Mouse (Mus musculus): ENCODE measurements around the gene Pald1. TPM values are rescaled to one million over a fixed set of nuclear protein-coding genes. Genes with fewer than 3 reads are reported as not detected.

Pald1 gene
- total RNA-seq, 1 experiment, result 102 TPM

GRCm38 (mm10) chr10:61315324-61315880, 67.9 kb downstream of the Pald1 start:
- H3K9me3 ChIP-seq (ENCODE audit: control insufficient read depth, insufficient read depth, low read depth, low read length), result no peaks in the 10 kb centered on the region
- H3K4me1 ChIP-seq (ENCODE audit: control insufficient read depth in 2 of 2, insufficient read depth in 2 of 2, low read length in 2 of 2, poor library complexity in 1 of 2), result peaks cover 10 to 31% of the 10 kb centered on the region in 2 experiments
- in situ Hi-C loops (cut with MboI; ENCODE audit: low sequenced_read_pairs in 2 of 2, unreplicated experiment in 2 of 2), result no loop called here
- DNase-seq (ENCODE audit: low read depth, low spot score), result peak; percentile 80
- peak overlapping the region; percentile 90 for H3K27ac ChIP-seq (ENCODE audit: insufficient read depth, low read depth, low read length, poor library complexity, severe bottlenecking)
- no peak overlapping the region for H3K9ac ChIP-seq (ENCODE audit: insufficient read depth, low read depth, low read length, poor library complexity, severe bottlenecking)
- H3K36me3 ChIP-seq (ENCODE audit: control insufficient read depth, insufficient read depth, low read length, poor library complexity, severe bottlenecking), result peaks cover 12% of the 10 kb centered on the region
- H3K4me3 ChIP-seq (ENCODE audit: insufficient read depth in 1 of 2, low read depth in 1 of 2, low read length in 2 of 2, poor library complexity in 1 of 2, severe bottlenecking in 1 of 2), result no peak overlapping the region
- TF ChIP-seq ZC3H11A (IDR thresholded peaks at IDR 0.05; ENCODE audit: borderline replicate concordance, low read depth, low read length) (no peak), HCFC1 (IDR thresholded peaks at IDR 0.05; ENCODE audit: borderline replicate concordance, insufficient read depth, low read length) (no peak), MAFK (IDR thresholded peaks at IDR 0.05; ENCODE audit: insufficient read depth, low read depth, low read length) (no peak), ZNF384 (IDR thresholded peaks at IDR 0.05; ENCODE audit: low read depth, low read length) (peak; percentile 98), CHD2 (IDR thresholded peaks at IDR 0.05; ENCODE audit: low read depth, low read length) (peak; percentile 39; the same call in 1 of the 2 replicates)

GRCm38 (mm10) chr10:61313750-61314149, 69.6 kb downstream of the Pald1 start:
- H3K9me3 ChIP-seq (ENCODE audit: control insufficient read depth, insufficient read depth, low read depth, low read length), result no peaks in the 10 kb centered on the region
- H3K36me3 ChIP-seq (ENCODE audit: control insufficient read depth, insufficient read depth, low read length, poor library complexity, severe bottlenecking), result peaks cover 2% of the 10 kb centered on the region; the same call in 1 of the 2 replicates
- H3K4me3 ChIP-seq (ENCODE audit: insufficient read depth in 1 of 2, low read depth in 1 of 2, low read length in 2 of 2, poor library complexity in 1 of 2, severe bottlenecking in 1 of 2), result no peak overlapping the region
- peaks cover 10 to 37% of the 10 kb centered on the region in 2 experiments for H3K4me1 ChIP-seq (ENCODE audit: control insufficient read depth in 2 of 2, insufficient read depth in 2 of 2, low read length in 2 of 2, poor library complexity in 1 of 2)
- no peak overlapping the region for H3K27ac ChIP-seq (ENCODE audit: insufficient read depth, low read depth, low read length, poor library complexity, severe bottlenecking)
- no peak overlapping the region for H3K9ac ChIP-seq (ENCODE audit: insufficient read depth, low read depth, low read length, poor library complexity, severe bottlenecking)
- no peak for DNase-seq (ENCODE audit: low read depth, low spot score)
- in situ Hi-C loops (cut with MboI; ENCODE audit: low sequenced_read_pairs in 2 of 2, unreplicated experiment in 2 of 2), result no loop called here
- TF ChIP-seq ZC3H11A (IDR thresholded peaks at IDR 0.05; ENCODE audit: borderline replicate concordance, low read depth, low read length), result no peak
- no peak for TF ChIP-seq CHD2 (IDR thresholded peaks at IDR 0.05; ENCODE audit: low read depth, low read length)
- no peak for TF ChIP-seq MAFK (IDR thresholded peaks at IDR 0.05; ENCODE audit: insufficient read depth, low read depth, low read length)
- TF ChIP-seq ZNF384 (IDR thresholded peaks at IDR 0.05; ENCODE audit: low read depth, low read length), result no peak
- no peak for TF ChIP-seq HCFC1 (IDR thresholded peaks at IDR 0.05; ENCODE audit: borderline replicate concordance, insufficient read depth, low read length)

- no peak overlapping the region for H3K27ac ChIP-seq (ENCODE audit: insufficient read depth, low read depth, low read length, poor library complexity, severe bottlenecking)
Observed at GRCm38 (mm10) chr10:61312754-61313153, 70.6 kb downstream of the Pald1 start.

GRCm38 (mm10) chr10:61312159-61312558, 71.2 kb downstream of the Pald1 start:
- Histone ChIP-seq H3K27ac (ENCODE audit: insufficient read depth, low read depth, low read length, poor library complexity, severe bottlenecking) (no peak overlapping the region), H3K9me3 (ENCODE audit: control insufficient read depth, insufficient read depth, low read depth, low read length) (no peaks in the 10 kb centered on the region), H3K36me3 (ENCODE audit: control insufficient read depth, insufficient read depth, low read length, poor library complexity, severe bottlenecking) (no peaks in the 10 kb centered on the region), H3K4me1 (ENCODE audit: control insufficient read depth in 2 of 2, insufficient read depth in 2 of 2, low read length in 2 of 2, poor library complexity in 1 of 2) (peaks cover 7 to 29% of the 10 kb centered on the region in 2 experiments), H3K9ac (ENCODE audit: insufficient read depth, low read depth, low read length, poor library complexity, severe bottlenecking) (no peak overlapping the region), H3K4me3 (ENCODE audit: insufficient read depth in 1 of 2, low read depth in 1 of 2, low read length in 2 of 2, poor library complexity in 1 of 2, severe bottlenecking in 1 of 2) (no peak overlapping the region)
- TF ChIP-seq HCFC1 (IDR thresholded peaks at IDR 0.05; ENCODE audit: borderline replicate concordance, insufficient read depth, low read length), result no peak
- TF ChIP-seq CHD2 (IDR thresholded peaks at IDR 0.05; ENCODE audit: low read depth, low read length), result no peak
- TF ChIP-seq MAFK (IDR thresholded peaks at IDR 0.05; ENCODE audit: insufficient read depth, low read depth, low read length), result no peak
- no peak for TF ChIP-seq ZC3H11A (IDR thresholded peaks at IDR 0.05; ENCODE audit: borderline replicate concordance, low read depth, low read length)
- TF ChIP-seq ZNF384 (IDR thresholded peaks at IDR 0.05; ENCODE audit: low read depth, low read length), result no peak
- no peak for DNase-seq (ENCODE audit: low read depth, low spot score)
- in situ Hi-C loops (cut with MboI; ENCODE audit: low sequenced_read_pairs in 2 of 2, unreplicated experiment in 2 of 2), result no loop called here

More at GRCm38 (mm10) chr10:61312754-61313153, 70.6 kb downstream of the Pald1 start:
- no peak for DNase-seq (ENCODE audit: low read depth, low spot score)
- Histone ChIP-seq H3K9me3 (ENCODE audit: control insufficient read depth, insufficient read depth, low read depth, low read length) (no peaks in the 10 kb centered on the region), H3K4me3 (ENCODE audit: insufficient read depth in 1 of 2, low read depth in 1 of 2, low read length in 2 of 2, poor library complexity in 1 of 2, severe bottlenecking in 1 of 2) (no peak overlapping the region), H3K9ac (ENCODE audit: insufficient read depth, low read depth, low read length, poor library complexity, severe bottlenecking) (no peak overlapping the region), H3K36me3 (ENCODE audit: control insufficient read depth, insufficient read depth, low read length, poor library complexity, severe bottlenecking) (no peaks in the 10 kb centered on the region), H3K4me1 (ENCODE audit: control insufficient read depth in 2 of 2, insufficient read depth in 2 of 2, low read length in 2 of 2, poor library complexity in 1 of 2) (peaks cover 7 to 32% of the 10 kb centered on the region in 2 experiments)
- no peak for TF ChIP-seq ZNF384 (IDR thresholded peaks at IDR 0.05; ENCODE audit: low read depth, low read length)
- TF ChIP-seq HCFC1 (IDR thresholded peaks at IDR 0.05; ENCODE audit: borderline replicate concordance, insufficient read depth, low read length), result no peak
- no peak for TF ChIP-seq ZC3H11A (IDR thresholded peaks at IDR 0.05; ENCODE audit: borderline replicate concordance, low read depth, low read length)
- TF ChIP-seq MAFK (IDR thresholded peaks at IDR 0.05; ENCODE audit: insufficient read depth, low read depth, low read length), result no peak
- TF ChIP-seq CHD2 (IDR thresholded peaks at IDR 0.05; ENCODE audit: low read depth, low read length), result no peak
- in situ Hi-C loops (cut with MboI; ENCODE audit: low sequenced_read_pairs in 2 of 2, unreplicated experiment in 2 of 2), result no loop called here

Measured in ES-E14 (cell line).